Mouse (Mus musculus) cortical plate, adult 2 months (tissue): ENCODE results near the gene Spsb2.

Experiments
- CTCF ChIP-seq: fragments of 200-500 bp; IDR thresholded peaks from 2 replicates; pipeline ENCODE4 v1.5.1; 2011; ENCODE audit warnings: mild to moderate bottlenecking, control low read depth, low read length; ENCODE audit not compliant: insufficient read depth; ENCODE audit errors: extremely low read depth
- POLR2A ChIP-seq: fragments of 200-500 bp; IDR thresholded peaks from 2 replicates; pipeline ENCODE4 v1.6.1; 2011; ENCODE audit warnings: mild to moderate bottlenecking, low read length, control low read depth; ENCODE audit not compliant: insufficient read depth; ENCODE audit errors: extremely low read depth

- no peak for TF ChIP-seq CTCF
- peak; percentile 74; the same call in 1 of the 2 replicates for TF ChIP-seq POLR2A
Observed at GRCm38 (mm10) chr6:124767920-124768703, 40.3 kb upstream of the Spsb2 start.
